Mouse (Mus musculus): ENCODE data around the gene Arhgap33. TPM values are rescaled to one million over a fixed set of nuclear protein-coding genes. Genes with fewer than 3 reads are reported as not detected.

The Arhgap33 gene
- polyA plus RNA-seq (2017; shearing (Covaris generic)): 1.5 TPM

GRCm38 (mm10) chr7:30534633-30535577 is at the start of gene Arhgap33:
Arhgap33 (minus strand) TSS chr7:30535060.

GRCm38 (mm10) chr7:30564970-30565571 is 30.2 kb upstream of the Arhgap33 start, which contains the start of gene Igflr1:
Igflr1 (plus strand) TSS chr7:30565427.

GRCm38 (mm10) chr7:30563117-30563905 is 28.5 kb upstream of the Arhgap33 start, which contains the start of the genes U2af1l4, Gm49396 and Psenen:
U2af1l4 (plus strand) TSS chr7:30563301.
Gm49396 (plus strand) TSS chr7:30563344.
Psenen (minus strand) TSS chr7:30563627.

GRCm38 (mm10) chr7:30559443-30559954 is 24.6 kb upstream of the Arhgap33 start, which contains the start of gene Lin37:
Lin37 (minus strand) TSS chr7:30559838.

GRCm38 (mm10) chr7:30552102-30553020 is 17.5 kb upstream of the Arhgap33 start, which contains the start of the genes Hspb6 and Proser3:
Hspb6 (plus strand) TSS chr7:30552178.
Proser3 (minus strand) TSS chr7:30552299.

GRCm38 (mm10) chr7:30493401-30493931 is 41.4 kb downstream of the Arhgap33 start, which contains the start of gene Prodh2:
Prodh2 (plus strand) TSS chr7:30493622.

Other genes with a start within 250 kb of the Arhgap33 start
- 9.6 TPM for gene Clip3, start 243.3 kb downstream of the Arhgap33 start, polyA plus RNA-seq (2017; shearing (Covaris generic))
- 178 TPM for gene Alkbh6, start 226.3 kb downstream of the Arhgap33 start, polyA plus RNA-seq (2017; shearing (Covaris generic))
- 18.4 TPM for gene Syne4, start 220.3 kb downstream of the Arhgap33 start, polyA plus RNA-seq (2017; shearing (Covaris generic))
- not detected for gene E130208F15Rik, start 213.3 kb downstream of the Arhgap33 start, polyA plus RNA-seq (2017; shearing (Covaris generic))
- gene Sdhaf1, start 211.2 kb downstream of the Arhgap33 start, polyA plus RNA-seq (2017; shearing (Covaris generic)): 11.3 TPM
- not detected for gene Lrfn3, start 172.3 kb downstream of the Arhgap33 start, polyA plus RNA-seq (2017; shearing (Covaris generic))
- 14.5 TPM for gene Tyrobp, start 121.3 kb downstream of the Arhgap33 start, polyA plus RNA-seq (2017; shearing (Covaris generic))
- gene Hcst, start 115.2 kb downstream of the Arhgap33 start, polyA plus RNA-seq (2017; shearing (Covaris generic)): 407 TPM
- gene Nfkbid, start 113.3 kb downstream of the Arhgap33 start, polyA plus RNA-seq (2017; shearing (Covaris generic)): 110 TPM
- gene Aplp1, start 89.5 kb downstream of the Arhgap33 start, polyA plus RNA-seq (2017; shearing (Covaris generic)): 7.7 TPM
- not detected for gene Kirrel2, start 77.4 kb downstream of the Arhgap33 start, polyA plus RNA-seq (2017; shearing (Covaris generic))
- not detected for gene Nphs1, start 76.7 kb downstream of the Arhgap33 start, polyA plus RNA-seq (2017; shearing (Covaris generic))
- gene Prodh2, start 41.4 kb downstream of the Arhgap33 start, polyA plus RNA-seq (2017; shearing (Covaris generic)): not detected
- 3.7 TPM for gene Hspb6, start 17.1 kb upstream of the Arhgap33 start, polyA plus RNA-seq (2017; shearing (Covaris generic))
- 10.8 TPM for gene Proser3, start 17.2 kb upstream of the Arhgap33 start, polyA plus RNA-seq (2017; shearing (Covaris generic))
- gene Lin37, start 24.8 kb upstream of the Arhgap33 start, polyA plus RNA-seq (2017; shearing (Covaris generic)): 102 TPM
- 47.4 TPM for gene U2af1l4, start 28.2 kb upstream of the Arhgap33 start, polyA plus RNA-seq (2017; shearing (Covaris generic))
- gene Gm49396, start 28.3 kb upstream of the Arhgap33 start, polyA plus RNA-seq (2017; shearing (Covaris generic)): 122 TPM
- 244 TPM for gene Psenen, start 28.6 kb upstream of the Arhgap33 start, polyA plus RNA-seq (2017; shearing (Covaris generic))
- gene Igflr1, start 30.4 kb upstream of the Arhgap33 start, polyA plus RNA-seq (2017; shearing (Covaris generic)): 235 TPM
- gene Kmt2b, start 53.7 kb upstream of the Arhgap33 start, polyA plus RNA-seq (2017; shearing (Covaris generic)): 10.1 TPM
- 19.2 TPM for gene Zbtb32, start 63.8 kb upstream of the Arhgap33 start, polyA plus RNA-seq (2017; shearing (Covaris generic))
- gene Upk1a, start 77.8 kb upstream of the Arhgap33 start, polyA plus RNA-seq (2017; shearing (Covaris generic)): 0.82 TPM
- 664 TPM for gene Cox6b1, start 91.1 kb upstream of the Arhgap33 start, polyA plus RNA-seq (2017; shearing (Covaris generic))
- not detected for gene Etv2, start 100.8 kb upstream of the Arhgap33 start, polyA plus RNA-seq (2017; shearing (Covaris generic))
- 224 TPM for gene Rbm42, start 115.3 kb upstream of the Arhgap33 start, polyA plus RNA-seq (2017; shearing (Covaris generic))
- gene Haus5, start 129.9 kb upstream of the Arhgap33 start, polyA plus RNA-seq (2017; shearing (Covaris generic)): 41.2 TPM
- not detected for gene Pmis2, start 136.5 kb upstream of the Arhgap33 start, polyA plus RNA-seq (2017; shearing (Covaris generic))
- not detected for gene 2200002J24Rik, start 163.9 kb upstream of the Arhgap33 start, polyA plus RNA-seq (2017; shearing (Covaris generic))
- not detected for gene Atp4a, start 177.1 kb upstream of the Arhgap33 start, polyA plus RNA-seq (2017; shearing (Covaris generic))
- gene Tmem147, start 194.5 kb upstream of the Arhgap33 start, polyA plus RNA-seq (2017; shearing (Covaris generic)): 117 TPM
- 0.37 TPM for gene Gapdhs, start 208.6 kb upstream of the Arhgap33 start, polyA plus RNA-seq (2017; shearing (Covaris generic))
- 1.3 TPM for gene Sbsn, start 216.4 kb upstream of the Arhgap33 start, polyA plus RNA-seq (2017; shearing (Covaris generic))
- gene Dmkn, start 228.7 kb upstream of the Arhgap33 start, polyA plus RNA-seq (2017; shearing (Covaris generic)): not detected

All from inflammation-experienced regulatory T-cells, adult 16 weeks (primary cell).